Mouse (Mus musculus): ENCODE results near the gene Rapgef4.

GRCm38 (mm10) chr2:72153851-72154250 is 172.8 kb downstream of the Rapgef4 start:
- TF ChIP-seq CTCF (IDR thresholded peaks at IDR 0.05; ENCODE audit: insufficient read depth, low read length) (no peak), POLR2A (IDR thresholded peaks at IDR 0.05; ENCODE audit: borderline replicate concordance, extremely low read depth, low read depth, low read length) (no peak)
